Mouse (Mus musculus): ENCODE results near the gene Traip. TPM values are rescaled to one million over a fixed set of nuclear protein-coding genes. Genes with fewer than 3 reads are reported as not detected.

The Traip gene
- total RNA-seq, 2 experiments from 2014 or later, result 9.5 to 10.9 TPM

- DNase-seq (ENCODE audit: extremely low spot score in 1 of 2, low spot score in 2 of 2), result no peak
- no peak overlapping the region for H3K4me3 ChIP-seq
- no peak overlapping the region for H3K27ac ChIP-seq
- intact Hi-C loops (cut with DNase I), result no loop called here
- TF ChIP-seq CTCF (IDR thresholded peaks at IDR 0.05), result no peak
These were observed 31.9 kb upstream of the Traip start for GRCm38 (mm10) chr9:107917895-107918608.

DNA sequence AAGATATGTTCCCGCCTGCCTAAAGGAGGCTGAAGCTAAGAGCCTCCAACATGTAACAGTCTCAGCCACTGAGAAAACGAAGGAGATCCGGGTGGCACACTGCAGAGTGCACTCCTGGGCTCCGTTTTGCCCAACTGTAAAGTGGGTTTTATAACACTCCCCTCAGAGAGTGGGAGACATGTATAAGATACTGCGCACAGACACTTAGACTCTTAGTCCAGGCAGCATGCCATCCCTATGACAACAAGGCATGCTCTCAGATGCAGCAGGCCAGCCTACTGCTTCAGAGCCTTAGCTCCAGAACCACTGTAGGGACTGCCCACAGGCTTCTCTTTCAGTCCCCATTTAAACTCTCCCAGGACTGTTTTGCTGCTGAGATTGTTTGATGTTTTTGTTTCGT, 31.1 kb upstream of the Traip start:
- H3K27ac ChIP-seq, result peak overlapping the region; percentile 47; the same call in 1 of the 2 replicates
- no peak for TF ChIP-seq CTCF (IDR thresholded peaks at IDR 0.05)

GRCm38 (mm10) chr9:107919441-107919840, 30.5 kb upstream of the Traip start:
- intact Hi-C loops (cut with DNase I), result no loop called here
- H3K27ac ChIP-seq, result peak overlapping the region; percentile 40; the same call in 1 of the 2 replicates
- TF ChIP-seq CTCF (IDR thresholded peaks at IDR 0.05), result no peak
- no peak for DNase-seq (ENCODE audit: extremely low spot score in 1 of 2, low spot score in 2 of 2)
- no peak overlapping the region for H3K4me3 ChIP-seq

More for the DNA sequence above, 31.1 kb upstream of the Traip start:
- no peak for DNase-seq (ENCODE audit: extremely low spot score in 1 of 2, low spot score in 2 of 2)
- H3K4me3 ChIP-seq, result no peak overlapping the region
- intact Hi-C loops (cut with DNase I), result no loop called here

GRCm38 (mm10) chr9:107923021-107923420, 26.9 kb upstream of the Traip start:
- Histone ChIP-seq H3K27ac (no peak overlapping the region), H3K4me3 (no peak overlapping the region)
- peak; percentile 38 for TF ChIP-seq CTCF (IDR thresholded peaks at IDR 0.05)
- intact Hi-C loops (cut with DNase I), result no loop called here
- DNase-seq (ENCODE audit: extremely low spot score in 1 of 2, low spot score in 2 of 2), result no peak

DNA sequence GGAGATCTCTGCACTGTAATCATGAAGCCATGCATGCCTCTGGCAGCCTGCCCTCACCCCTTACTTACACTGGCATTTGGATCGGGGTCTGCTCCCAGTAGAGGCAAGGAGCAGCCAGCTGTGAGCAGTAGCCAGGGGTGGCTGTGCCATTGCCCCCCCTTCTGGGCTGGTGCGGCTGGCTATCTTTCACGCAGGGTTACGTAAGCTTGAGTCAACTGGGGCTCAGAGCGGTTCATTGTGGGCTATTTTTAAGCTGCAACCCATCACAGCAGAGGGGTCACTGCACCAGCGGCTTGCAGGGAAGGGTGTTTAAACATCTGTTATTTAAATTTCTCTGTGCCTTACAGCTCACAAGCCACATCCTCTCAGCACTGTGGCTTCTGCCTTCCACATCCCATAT, 26.0 kb upstream of the Traip start:
- no peak for TF ChIP-seq CTCF (IDR thresholded peaks at IDR 0.05)
- no peak overlapping the region; the same call in 1 of the 2 replicates for H3K27ac ChIP-seq
- no peak overlapping the region for H3K4me3 ChIP-seq
- intact Hi-C loops (cut with DNase I), result no loop called here
- DNase-seq (ENCODE audit: extremely low spot score in 1 of 2, low spot score in 2 of 2), result no peak

DNA sequence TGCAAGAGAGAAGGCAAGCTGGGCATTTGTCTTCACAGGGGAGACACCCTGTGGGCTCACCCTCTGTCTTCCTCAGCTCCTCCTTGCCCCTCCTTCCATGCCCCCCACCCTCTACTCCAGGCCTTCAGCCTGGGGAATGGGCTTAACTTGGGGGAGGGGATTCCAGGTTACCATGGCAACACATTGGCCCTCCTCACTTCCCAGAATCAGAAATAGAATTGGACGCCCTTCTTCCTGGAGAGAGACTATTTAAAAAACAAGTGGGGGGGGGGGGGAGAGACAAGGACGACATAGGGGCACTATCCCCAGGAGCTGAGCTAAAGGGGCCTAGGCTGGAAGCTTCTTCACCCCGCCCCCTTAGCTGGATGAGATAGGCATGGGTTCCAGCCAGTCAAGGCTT, 24.7 kb upstream of the Traip start:
- no peak overlapping the region for H3K27ac ChIP-seq
- H3K4me3 ChIP-seq, result no peak overlapping the region
- intact Hi-C loops (cut with DNase I), result no loop called here
- no peak for TF ChIP-seq CTCF (IDR thresholded peaks at IDR 0.05)
- DNase-seq (ENCODE audit: extremely low spot score in 1 of 2, low spot score in 2 of 2), result no peak

GRCm38 (mm10) chr9:107926920-107927420, 23.0 kb upstream of the Traip start:
- no peak for DNase-seq (ENCODE audit: extremely low spot score in 1 of 2, low spot score in 2 of 2)
- Histone ChIP-seq H3K4me3 (no peak overlapping the region), H3K27ac (no peak overlapping the region; the same call in 1 of the 2 replicates)
- no peak; the same call in 1 of the 2 replicates for TF ChIP-seq CTCF (IDR thresholded peaks at IDR 0.05)
- intact Hi-C loops (cut with DNase I), result no loop called here

GRCm38 (mm10) chr9:107927749-107928148, 22.2 kb upstream of the Traip start:
- intact Hi-C loops (cut with DNase I), result no loop called here
- no peak overlapping the region for H3K27ac ChIP-seq
- H3K4me3 ChIP-seq, result no peak overlapping the region
- no peak for DNase-seq (ENCODE audit: extremely low spot score in 1 of 2, low spot score in 2 of 2)
- TF ChIP-seq CTCF (IDR thresholded peaks at IDR 0.05), result no peak

- Histone ChIP-seq H3K27ac (no peak within 1 kb of the TSS; the same call in 1 of the 2 replicates), H3K4me3 (no peak within 1 kb of the TSS)
- no peak for DNase-seq (ENCODE audit: extremely low spot score in 1 of 2, low spot score in 2 of 2)
- TF ChIP-seq CTCF (IDR thresholded peaks at IDR 0.05), result no peak
- intact Hi-C loops (cut with DNase I), result no loop called here
These were observed 21.8 kb upstream of the Traip start, which contains the start of gene Actl11 for GRCm38 (mm10) chr9:107928169-107928568. Actl11 (plus strand) TSS chr9:107928469.

- TF ChIP-seq CTCF (IDR thresholded peaks at IDR 0.05), result no peak
- Histone ChIP-seq H3K27ac (no peak overlapping the region), H3K4me3 (no peak overlapping the region)
- intact Hi-C loops (cut with DNase I), result no loop called here
- DNase-seq (ENCODE audit: extremely low spot score in 1 of 2, low spot score in 2 of 2), result no peak
These were observed 17.7 kb upstream of the Traip start for GRCm38 (mm10) chr9:107932221-107932620.

- no peak for DNase-seq (ENCODE audit: extremely low spot score in 1 of 2, low spot score in 2 of 2)
- Histone ChIP-seq H3K4me3 (no peak overlapping the region), H3K27ac (peak overlapping the region; percentile 2)
- TF ChIP-seq CTCF (IDR thresholded peaks at IDR 0.05), result no peak
- intact Hi-C loops (cut with DNase I), result no loop called here
These were observed 15.8 kb upstream of the Traip start for GRCm38 (mm10) chr9:107934146-107934545.

DNA sequence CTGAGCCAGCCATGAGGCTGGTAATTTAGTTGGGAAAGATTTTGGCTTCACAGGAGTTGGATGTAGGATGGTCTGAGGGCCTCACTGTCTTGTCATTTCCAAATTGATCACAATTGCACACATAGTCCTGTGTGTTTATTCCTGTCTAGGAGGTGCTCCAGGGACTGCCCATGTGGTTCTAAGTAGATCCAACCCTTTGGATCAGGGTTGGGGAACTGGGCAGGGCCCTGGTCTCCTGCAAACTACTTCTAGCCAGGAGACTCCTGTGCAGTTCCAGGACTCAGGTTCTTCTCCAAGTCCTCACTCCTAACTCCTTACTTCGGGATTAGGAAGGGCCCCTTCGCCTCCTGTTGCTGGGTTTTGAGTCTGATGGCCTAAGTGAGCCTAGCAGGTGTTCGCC, 14.6 kb upstream of the Traip start, which contains the start of gene Camkv:
Gene Camkv (plus strand): TSS at position 301 of the 400 bp plus-strand sequence.
- H3K27ac ChIP-seq, result peak within 1 kb of the TSS; percentile 98
- intact Hi-C loops (cut with DNase I), result no loop called here
- peak within 1 kb of the TSS; percentile 57 for H3K4me3 ChIP-seq
- no peak for DNase-seq (ENCODE audit: extremely low spot score in 1 of 2, low spot score in 2 of 2)
- TF ChIP-seq CTCF (IDR thresholded peaks at IDR 0.05), result no peak

All from left cerebral cortex, adult 2 months (tissue).